Mouse (Mus musculus) midbrain, postnatal 0 days (tissue): ENCODE measurements around the gene Fscn3. TPM values are rescaled to one million over a fixed set of nuclear protein-coding genes. Genes with fewer than 3 reads are reported as not detected.

ENCODE experiments used
- ATAC-seq: fragments of 200-750 bp; cut with Nextera tagmentation; 2 replicates; pipeline ENCODE4 v1.8.0; 2017; ENCODE audit warnings: moderate number of reproducible peaks, mild to moderate bottlenecking, moderate TSS enrichment, moderate library complexity; ENCODE audit not compliant: low FRiP score
- DNase-seq: peaks from one replicate; pipeline ENCODE4 v3.0.0-alpha.2; 2015; ENCODE audit warnings: low spot score
- H3K27ac ChIP-seq: fragments of 300-500 bp; sonication (generic); 2 replicates; pipeline ENCODE4 v1.5.1; 2014; ENCODE audit warnings: low read depth, mild to moderate bottlenecking, low read length, mixed read lengths
- H3K27me3 ChIP-seq: fragments of 300-500 bp; sonication (generic); 2 replicates; pipeline ENCODE4 v1.6.1; 2014; ENCODE audit warnings: low read length, control low read depth, mixed read lengths; ENCODE audit not compliant: insufficient read depth
- H3K36me3 ChIP-seq: fragments of 300-500 bp; sonication (generic); 2 replicates; pipeline ENCODE4 v1.6.1; 2014; ENCODE audit warnings: low read length, control low read depth, mixed read lengths; ENCODE audit not compliant: insufficient read depth
- H3K4me1 ChIP-seq: fragments of 300-500 bp; sonication (generic); 2 replicates; pipeline ENCODE4 v1.6.1; 2014; ENCODE audit warnings: mild to moderate bottlenecking, control low read depth, antibody characterized with exemption, low read length, mixed read lengths; ENCODE audit not compliant: insufficient read depth
- H3K4me2 ChIP-seq: fragments of 300-500 bp; sonication (generic); 2 replicates; pipeline ENCODE4 v1.6.1; 2014; ENCODE audit warnings: low read depth, mild to moderate bottlenecking, low read length, mixed read lengths; ENCODE audit not compliant: poor library complexity, severe bottlenecking
- H3K4me3 ChIP-seq: fragments of 300-500 bp; sonication (generic); 2 replicates; pipeline ENCODE4 v1.5.1; 2014; ENCODE audit warnings: low read depth, mild to moderate bottlenecking, low read length, moderate library complexity
- H3K9ac ChIP-seq: fragments of 300-500 bp; sonication (generic); replicated peaks from 2 replicates; pipeline ENCODE4 v1.6.1; 2014; ENCODE audit warnings: mild to moderate bottlenecking, low read length, moderate library complexity, mixed read lengths; ENCODE audit not compliant: poor library complexity, severe bottlenecking
- H3K9me3 ChIP-seq: fragments of 300-500 bp; sonication (generic); 2 replicates; pipeline ENCODE4 v1.6.1; 2016; ENCODE audit warnings: low read length, control low read depth
- CTCF ChIP-seq: IDR thresholded peaks from 2 replicates; pipeline ENCODE4 v1.5.1; 2016; ENCODE audit warnings: antibody characterized with exemption, mild to moderate bottlenecking
- WGBS: fragments of 180-500 bp; shearing (Covaris S2); extraction: QIAGEN DNeasy Blood & Tissue Kit; methylation state at CpG from one replicate; pipeline ENCODE4 v1.1.7; 2014; 5-methylcytosine and 5-hydroxymethylcytosine counted together
- polyA plus RNA-seq: library from polyadenylated mRNA; unstranded; fragments of >200 nt; fragmentation: Nextera tagmentation; extraction: Ambion mirVana; gene quantifications from 2 replicates; pipeline ENCODE4 v1.2.1, GENCODE M21; 2015
- total RNA-seq: library from RNA; depleted of rRNA; stranded (reverse); fragments of >200 nt; gene quantifications from 2 replicates; pipeline ENCODE4 v1.2.3, GENCODE M21; 2014

Fscn3 gene
- total and polyA plus RNA-seq, 2 experiments from 2014 or later: not detected

DNA sequence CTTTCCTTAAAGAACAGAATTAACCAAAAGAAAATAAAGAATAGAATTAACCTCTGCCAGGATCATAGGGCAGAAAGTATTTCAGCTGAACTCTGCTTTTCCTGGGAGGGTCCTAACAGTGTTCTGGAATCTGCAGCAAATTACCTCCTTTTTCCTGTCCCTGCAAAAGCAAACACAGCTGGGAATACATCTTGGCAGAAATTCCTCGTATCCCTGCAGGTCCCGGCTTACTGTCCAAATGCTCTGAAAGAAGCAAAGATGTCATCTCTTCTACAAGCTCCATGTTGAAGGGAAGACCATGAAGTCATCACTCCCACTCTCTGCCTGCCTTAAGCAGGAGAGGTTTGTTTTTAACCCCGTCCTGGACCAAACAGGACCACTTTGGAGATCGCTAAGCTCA, 10.6 kb upstream of the Fscn3 start:
- WGBS: 86% methylated on average over 4 of the region's 4 CpGs
- no peaks in the 10 kb centered on the region for H3K27me3 ChIP-seq
- peaks cover 16% of the 10 kb centered on the region for H3K4me1 ChIP-seq
- no peak overlapping the region for H3K4me2 ChIP-seq
- DNase-seq (no peak), ATAC-seq (no peak)
- no peak overlapping the region for H3K9ac ChIP-seq
- no peak overlapping the region for H3K27ac ChIP-seq
- H3K4me3 ChIP-seq: no peak overlapping the region
- no peaks in the 10 kb centered on the region for H3K9me3 ChIP-seq
- no peak for TF ChIP-seq CTCF
- peaks cover 28% of the 10 kb centered on the region for H3K36me3 ChIP-seq

DNA sequence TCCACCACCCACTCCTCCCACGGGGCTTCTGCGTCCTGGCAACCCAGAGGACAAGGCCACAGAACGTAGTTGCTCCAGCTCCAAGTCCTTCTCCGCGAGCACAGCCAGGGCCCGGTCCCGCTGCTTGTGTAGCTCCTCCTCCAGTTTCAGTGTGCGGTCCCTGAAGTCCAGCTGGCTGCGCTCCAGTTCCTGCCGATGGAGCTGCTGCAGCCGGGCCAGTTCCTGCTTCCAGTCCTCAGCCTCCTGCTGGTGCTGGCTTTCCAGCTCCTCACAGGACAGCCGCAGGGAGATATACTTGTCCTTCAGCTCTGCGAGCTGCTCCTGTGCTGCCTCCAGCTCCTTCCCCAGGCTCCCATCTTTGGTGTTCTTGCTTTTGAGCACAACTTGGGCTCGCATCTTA, 9.1 kb upstream of the Fscn3 start:
- H3K27me3 ChIP-seq: no peaks in the 10 kb centered on the region
- H3K9me3 ChIP-seq: no peaks in the 10 kb centered on the region
- WGBS: 80% methylated on average over 14 of the region's 14 CpGs
- peak overlapping the region; percentile 12; the same call in 1 of the 2 replicates for H3K4me2 ChIP-seq
- no peak; the same call in 1 of the 2 replicates for TF ChIP-seq CTCF
- H3K4me3 ChIP-seq: no peak overlapping the region
- no peak overlapping the region for H3K9ac ChIP-seq
- peaks cover 28% of the 10 kb centered on the region for H3K36me3 ChIP-seq
- no peak overlapping the region for H3K27ac ChIP-seq
- ATAC-seq (no peak), DNase-seq (peak; percentile 73)
- H3K4me1 ChIP-seq: peaks cover 16% of the 10 kb centered on the region

DNA sequence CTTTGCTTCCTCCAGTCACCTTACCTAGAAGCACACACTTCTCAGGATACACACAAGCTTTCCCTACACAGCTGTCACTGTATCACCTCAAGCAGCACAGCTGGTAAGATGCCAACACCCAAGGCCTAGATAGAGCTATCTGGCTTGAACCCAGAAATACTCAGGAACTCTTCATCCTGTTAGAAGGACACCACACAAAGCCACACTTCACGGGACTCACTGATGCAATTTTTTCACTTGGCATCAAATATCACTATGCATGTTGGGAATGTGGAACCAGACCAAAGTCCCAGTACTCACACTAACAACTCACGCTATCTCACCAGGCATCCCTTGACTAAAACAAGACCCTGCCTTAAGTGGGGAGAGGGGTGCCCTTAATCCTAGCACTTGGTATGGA, 7.9 kb upstream of the Fscn3 start:
- Histone ChIP-seq H3K36me3 (peaks cover 28% of the 10 kb centered on the region), H3K27me3 (no peaks in the 10 kb centered on the region), H3K9ac (no peak overlapping the region), H3K4me1 (peaks cover 20% of the 10 kb centered on the region), H3K27ac (no peak overlapping the region), H3K4me2 (peak overlapping the region; percentile 97; the same call in 1 of the 2 replicates), H3K4me3 (no peak overlapping the region), H3K9me3 (no peaks in the 10 kb centered on the region)
- 78% methylated on average over 2 of the region's 2 CpGs for WGBS
- ATAC-seq (no peak), DNase-seq (no peak)
- no peak for TF ChIP-seq CTCF

DNA sequence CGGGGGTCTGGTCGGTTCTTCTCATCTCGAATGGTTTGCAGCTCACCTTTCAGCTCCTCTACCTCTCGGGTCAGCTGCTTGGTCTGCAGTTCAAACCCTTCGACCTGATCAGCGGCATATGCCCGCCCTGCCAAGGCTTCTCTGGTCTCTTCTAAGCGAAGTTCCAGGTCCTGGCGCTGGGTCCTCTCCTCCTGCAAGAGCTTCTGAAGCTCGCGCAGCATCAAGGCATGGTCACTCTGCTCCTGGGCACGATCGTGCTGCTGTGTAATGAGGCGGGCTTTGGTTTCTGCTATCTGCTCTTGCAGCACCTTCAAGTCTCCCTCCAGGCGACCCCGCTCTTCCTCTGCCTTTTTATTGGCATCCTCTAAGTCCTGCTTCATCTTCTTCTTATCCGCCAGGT, 7.2 kb upstream of the Fscn3 start:
- no peak for TF ChIP-seq CTCF
- peak overlapping the region; percentile 2; the same call in 1 of the 2 replicates for H3K9ac ChIP-seq
- WGBS: 88% methylated on average over 17 of the region's 17 CpGs

DNA sequence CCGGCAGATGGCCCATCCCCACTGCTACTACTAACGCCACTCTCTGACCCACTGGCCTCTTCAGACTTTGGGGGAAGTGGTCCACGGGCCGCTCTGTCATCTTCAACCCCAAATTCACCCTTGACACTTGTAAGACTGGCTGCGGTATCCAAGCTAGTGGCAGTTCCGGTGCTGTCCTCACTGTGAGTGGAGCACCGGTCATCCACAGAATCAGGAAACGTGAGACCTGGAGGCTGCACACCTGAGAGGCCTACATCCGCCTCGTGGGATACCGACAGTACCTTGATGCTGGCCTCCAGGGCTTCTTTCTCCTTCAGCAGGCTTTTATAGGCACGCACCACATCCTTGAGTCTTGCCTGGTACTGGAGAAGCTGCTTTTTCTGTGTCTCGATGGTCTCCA, 6.7 kb upstream of the Fscn3 start:
- WGBS: 26% methylated on average over 13 of the region's 13 CpGs
- ATAC-seq (no peak), DNase-seq (no peak)
- Histone ChIP-seq H3K27ac (0 out of 2 replicates have a peak overlapping the region, but pooled peaks have one; percentile 38), H3K9ac (peak overlapping the region; percentile 72), H3K9me3 (no peaks in the 10 kb centered on the region), H3K4me1 (peaks cover 24% of the 10 kb centered on the region), H3K36me3 (peaks cover 25% of the 10 kb centered on the region), H3K27me3 (no peaks in the 10 kb centered on the region), H3K4me2 (peak overlapping the region; percentile 97), H3K4me3 (peak overlapping the region; percentile 84)
- no peak for TF ChIP-seq CTCF

More for the DNA sequence above, 7.2 kb upstream of the Fscn3 start:
- no peak for DNase-seq
- ATAC-seq: no peak
- H3K4me1 ChIP-seq: peaks cover 24% of the 10 kb centered on the region
- peak overlapping the region; percentile 97 for H3K4me2 ChIP-seq
- H3K4me3 ChIP-seq: peak overlapping the region; percentile 84
- no peaks in the 10 kb centered on the region for H3K9me3 ChIP-seq
- H3K36me3 ChIP-seq: peaks cover 26% of the 10 kb centered on the region
- H3K27me3 ChIP-seq: no peaks in the 10 kb centered on the region
- H3K27ac ChIP-seq: no peak overlapping the region

DNA sequence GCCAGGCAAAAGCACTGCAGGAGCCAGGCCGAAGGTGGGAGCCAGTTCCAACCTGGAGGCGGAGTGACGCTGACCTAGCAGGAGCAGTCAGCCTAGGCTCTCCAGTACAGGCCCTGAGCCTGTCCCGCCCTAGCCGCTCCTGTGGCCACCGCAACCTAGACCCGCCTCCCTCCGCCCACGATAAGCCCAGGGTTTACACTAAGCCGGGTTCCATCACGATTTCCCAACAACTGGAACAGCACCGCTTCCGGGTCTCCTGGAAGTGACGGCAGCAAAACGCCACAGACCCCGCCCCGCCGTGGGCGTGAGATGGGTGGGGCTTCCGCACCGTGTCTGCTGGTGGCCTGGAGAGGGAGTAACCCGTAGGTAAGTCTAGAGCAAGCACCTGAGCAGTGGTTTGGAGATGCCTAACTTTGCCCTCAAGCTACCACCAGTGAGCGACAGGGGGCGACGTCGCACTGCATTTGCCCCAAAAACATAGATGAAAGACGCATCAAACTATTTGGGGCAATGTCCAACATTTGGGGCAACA, 6.1 kb upstream of the Fscn3 start:
- WGBS: under 1% methylated on average over 27 of the region's 27 CpGs
- Histone ChIP-seq H3K36me3 (peaks cover 31% of the 10 kb centered on the region), H3K4me1 (peaks cover 24% of the 10 kb centered on the region), H3K9ac (peak overlapping the region; percentile 72), H3K4me3 (peak overlapping the region; percentile 84), H3K9me3 (no peaks in the 10 kb centered on the region), H3K27me3 (no peaks in the 10 kb centered on the region), H3K4me2 (peak overlapping the region; percentile 97), H3K27ac (peak overlapping the region; percentile 38; the same call in 1 of the 2 replicates)
- TF ChIP-seq CTCF: peak; percentile 82
- DNase-seq (peak; percentile 95), ATAC-seq (peak; percentile 85)
